Mouse (Mus musculus) right cerebral cortex, postnatal 36 days (tissue): Measurements from ENCODE around the gene Gpatch4.

Source experiments
- DNase-seq, 2 experiments: peaks; one replicate each; pipeline ENCODE4 v3.0.0; 2022; ENCODE audit warnings: low spot score in 2 of 2, mixed read lengths in 1 of 2

Gene Gpatch4

GRCm38 (mm10) chr3:88094126-88094525 is 51.2 kb downstream of the Gpatch4 start:
- no peak for DNase-seq

GRCm38 (mm10) chr3:88097666-88098065 is 54.8 kb downstream of the Gpatch4 start:
- DNase-seq: no peak

GRCm38 (mm10) chr3:88100251-88100650 is 57.3 kb downstream of the Gpatch4 start:
- no peak for DNase-seq

GRCm38 (mm10) chr3:88101736-88102135 is 58.8 kb downstream of the Gpatch4 start:
- no peak for DNase-seq

GRCm38 (mm10) chr3:88102196-88102595 is 59.3 kb downstream of the Gpatch4 start:
- DNase-seq: no peak

GRCm38 (mm10) chr3:88102611-88103010 is 59.7 kb downstream of the Gpatch4 start:
- no peak for DNase-seq
